22 mouse cellular contexts compared by ENCODE assay signal in genomic region chr2:59814997-59815396, GRCm38 (mm10).
DNase-seq lines count a peak whose midpoint lies in the region; ATAC-seq lines count a peak whose summit lies in the region.
"Had no signal": no experiment of that assay in that cellular context is flagged by ENCODE, and none has a peak within 500 bp of the region (broad histone marks: within the 10 kb centered on the region; RNA-seq: fewer than 3 reads in every experiment).

No protein-coding gene starts in this region.

- intact Hi-C loops in heart, postnatal 36 days (cut with DNase I) = no loop called here

- no peak for ATAC-seq in heart, embryonic 13.5 days (ENCODE audit: extremely low read depth, insufficient number of reproducible peaks, low FRiP score, low TSS enrichment)
- ATAC-seq in megakaryocyte, adult 5-6 weeks (ENCODE audit: poor library complexity, severe bottlenecking) = 0 out of 2 replicates have a peak, but pooled peaks have one; percentile 45
- ATAC-seq: forebrain, embryonic 14.5 days; forebrain, embryonic 16.5 days had no signal

- DNase-seq in heart, postnatal 36 days = no peak
- peak; percentile 15 for DNase-seq in 416B (ENCODE audit: low read depth)
- DNase-seq in right cerebral cortex, postnatal 36 days (ENCODE audit: low spot score in 2 of 2) = no peak
- DNase-seq in ovary, postnatal 36 days (ENCODE audit: low spot score) = no peak
- DNase-seq: adrenal gland, adult 2 months; adrenal gland, postnatal 14 days; adrenal gland, postnatal 36 days; cerebellum, adult 11-12 months; cerebellum, adult 8-10 months; cerebellum, adult 9-11 months; cerebellum, postnatal 14 days; cerebellum, postnatal 36 days; embryo, embryonic 11 days had no signal

- H3K9ac ChIP-seq in heart, embryonic 13.5 days = no peak overlapping the region
- H3K9ac ChIP-seq: embryonic facial prominence, embryonic 13.5 days; embryonic facial prominence, embryonic 15.5 days; forebrain, embryonic 12.5 days had no signal

- H3K27me3 ChIP-seq in heart, embryonic 13.5 days (replicated peaks) = no peaks in the 10 kb centered on the region
- H3K27me3 ChIP-seq: embryonic facial prominence, embryonic 13.5 days; embryonic facial prominence, embryonic 15.5 days; forebrain, embryonic 12.5 days had no signal

- H3K9me3 ChIP-seq in heart, embryonic 13.5 days = no peaks in the 10 kb centered on the region
- H3K9me3 ChIP-seq: embryonic facial prominence, embryonic 13.5 days; embryonic facial prominence, embryonic 15.5 days; forebrain, embryonic 10.5 days; forebrain, embryonic 12.5 days had no signal

- peaks cover 80% of the 10 kb centered on the region for H3K36me3 ChIP-seq in heart, embryonic 13.5 days

- peaks cover 37% of the 10 kb centered on the region for H3K4me1 ChIP-seq in heart, embryonic 13.5 days
- H3K4me1 ChIP-seq: embryonic facial prominence, embryonic 13.5 days; embryonic facial prominence, embryonic 15.5 days; forebrain, embryonic 10.5 days; forebrain, embryonic 12.5 days had no signal

- H3K27ac ChIP-seq in heart, embryonic 13.5 days (replicated peaks) = peak overlapping the region; percentile 42; the same call in 1 of the 2 replicates
- H3K27ac ChIP-seq: embryonic facial prominence, embryonic 13.5 days; embryonic facial prominence, embryonic 15.5 days; forebrain, embryonic 10.5 days; forebrain, embryonic 12.5 days had no signal

- no peak overlapping the region for H3K4me3 ChIP-seq in heart, embryonic 13.5 days
- H3K4me3 ChIP-seq: embryonic facial prominence, embryonic 13.5 days; embryonic facial prominence, embryonic 15.5 days; erythroblast, embryonic 14.5 days; forebrain, embryonic 10.5 days; forebrain, embryonic 12.5 days had no signal

- no peak overlapping the region for H3K4me2 ChIP-seq in heart, embryonic 13.5 days
- H3K4me2 ChIP-seq: embryonic facial prominence, embryonic 13.5 days; embryonic facial prominence, embryonic 15.5 days; forebrain, embryonic 12.5 days had no signal

- 74% methylated on average over 8 of the region's 8 CpGs for WGBS in heart, embryonic 13.5 days
